Mouse (Mus musculus) mature B cell (primary cell): Measurements from ENCODE around the gene Srgap1.

Experiments
- in situ Hi-C: fragments of 300-500 bp; cut with MboI; formaldehyde crosslinking; loops from 2 replicates; pipeline ENCODE4 v1.14.3; 2019

Srgap1 gene

DNA sequence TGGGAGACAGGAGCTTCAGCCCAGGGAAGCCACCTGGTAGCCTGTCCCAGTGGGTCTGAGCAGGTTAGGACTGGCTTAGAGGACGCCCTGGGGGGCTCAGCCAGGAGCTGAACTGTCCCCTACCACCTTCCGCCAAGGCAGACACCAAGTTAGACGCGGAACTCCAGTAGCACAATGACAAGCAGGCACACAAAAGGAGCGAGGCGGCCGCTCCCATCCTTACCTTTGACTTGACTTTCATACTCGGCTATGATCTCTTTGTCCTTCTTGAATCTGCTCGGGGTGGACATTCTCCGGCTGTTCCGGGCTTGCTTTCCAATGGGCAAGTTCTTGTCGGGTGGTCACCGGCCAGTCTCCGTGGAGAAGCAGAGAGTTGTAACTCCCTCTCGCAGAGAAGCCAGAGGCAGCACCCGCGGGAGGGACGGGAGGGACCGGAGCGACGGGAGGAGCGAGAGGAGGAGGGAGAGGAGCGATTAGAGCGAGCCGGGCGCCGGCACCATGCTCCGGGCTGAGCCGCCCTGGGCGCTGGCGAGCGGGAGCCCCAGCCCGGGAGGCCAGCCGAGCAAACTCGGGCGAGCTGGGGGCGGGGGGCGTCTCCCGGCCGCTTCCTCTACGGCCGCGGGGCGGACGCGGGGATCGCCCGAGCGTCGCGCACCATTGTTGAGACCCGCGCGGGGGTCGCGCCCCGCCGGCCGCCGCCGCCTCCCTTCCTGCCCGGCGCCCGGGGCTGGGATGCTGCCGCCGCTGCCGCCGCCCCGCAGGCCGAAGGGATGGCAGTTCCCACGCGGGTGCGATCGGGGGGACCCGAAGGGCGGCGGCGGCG, at the start of gene Srgap1:
Gene Srgap1 (minus strand): TSS at position 412 of the 823 bp plus-strand sequence.
- in situ Hi-C loops: no loop called here

DNA sequence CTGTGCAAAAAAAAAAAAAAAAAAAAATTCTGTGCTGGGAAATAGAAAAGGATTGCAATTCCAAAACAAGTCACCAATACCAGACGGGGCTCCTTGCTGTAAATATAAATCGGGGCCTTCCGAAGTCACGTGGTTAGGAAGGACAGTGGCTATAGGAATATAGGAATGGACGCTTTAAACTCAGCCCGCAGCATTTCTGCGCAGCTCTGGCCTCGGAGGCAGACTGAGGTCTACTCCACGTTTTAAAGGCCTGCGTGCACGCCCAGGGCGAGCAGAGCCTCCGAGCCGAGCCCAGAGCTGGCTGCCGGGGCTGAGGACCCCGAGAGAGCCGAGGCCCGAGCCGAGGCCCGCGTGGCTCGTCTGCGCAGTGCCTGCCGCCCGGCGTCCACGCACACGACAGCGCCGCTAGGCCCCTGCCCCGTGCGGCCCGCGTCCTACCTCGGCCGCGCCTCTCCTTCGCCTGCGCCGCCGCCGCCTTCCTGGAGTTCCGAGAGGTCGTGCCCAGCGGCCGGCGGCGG, 49.4 kb upstream of the Srgap1 start:
- in situ Hi-C loops: no loop called here

DNA sequence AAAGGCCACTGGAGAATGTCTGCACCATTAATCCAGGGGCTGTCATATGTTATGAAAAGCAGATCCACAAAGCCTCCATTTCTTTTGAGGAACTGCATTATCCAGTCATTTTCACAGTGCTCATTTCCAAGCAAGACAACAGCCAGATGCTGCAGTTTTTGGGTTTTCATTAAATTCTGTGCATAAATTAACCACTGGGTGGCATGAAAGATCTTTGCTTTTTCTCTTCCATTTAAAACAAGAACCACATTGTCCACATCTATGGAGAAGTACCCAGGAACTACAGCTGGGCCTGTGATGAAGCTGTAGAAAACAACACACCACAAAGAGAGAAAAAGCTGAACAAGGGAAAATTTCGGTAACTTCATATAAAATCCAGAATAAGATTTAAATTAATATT, 43.4 kb upstream of the Srgap1 start:
- in situ Hi-C loops: no loop called here

DNA sequence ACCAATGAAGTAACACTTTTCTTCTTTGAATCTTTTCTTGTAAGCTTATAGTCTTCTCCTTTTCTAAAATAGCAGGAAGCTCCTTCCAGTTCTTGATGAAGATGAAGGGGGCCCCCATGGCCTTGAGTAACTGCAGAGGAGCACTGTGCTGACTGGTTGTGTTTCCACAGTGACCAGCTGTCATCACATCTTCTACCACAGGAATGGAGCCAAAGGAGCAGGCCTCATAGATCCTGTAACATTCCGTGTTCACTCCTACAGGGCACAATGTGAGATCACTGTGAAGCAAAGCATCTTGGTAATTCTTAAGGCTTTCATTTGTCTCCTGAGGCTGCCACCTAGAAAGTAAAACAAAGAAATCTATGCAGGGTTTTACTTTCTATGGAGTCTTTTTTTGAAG, 34.2 kb upstream of the Srgap1 start:
- in situ Hi-C loops: no loop called here

DNA sequence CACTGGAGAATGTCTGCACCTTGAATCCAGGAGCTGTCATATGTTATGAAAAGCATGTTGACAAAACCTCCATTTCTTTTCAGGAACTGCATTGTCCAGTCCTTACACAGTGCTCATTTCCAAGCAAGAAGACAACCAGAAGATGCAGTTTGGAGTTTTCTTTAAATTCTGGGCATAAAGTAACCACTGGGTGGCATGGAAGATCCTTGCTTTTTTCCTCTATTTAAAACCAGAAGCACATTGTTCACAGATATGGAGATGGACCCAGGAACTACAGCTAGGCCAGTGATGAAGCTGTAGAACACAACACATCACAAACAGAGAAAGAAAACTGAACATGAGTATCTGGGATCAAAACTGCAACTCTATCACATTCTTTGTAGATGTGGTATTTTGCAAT, 22.0 kb upstream of the Srgap1 start:
- in situ Hi-C loops: no loop called here

DNA sequence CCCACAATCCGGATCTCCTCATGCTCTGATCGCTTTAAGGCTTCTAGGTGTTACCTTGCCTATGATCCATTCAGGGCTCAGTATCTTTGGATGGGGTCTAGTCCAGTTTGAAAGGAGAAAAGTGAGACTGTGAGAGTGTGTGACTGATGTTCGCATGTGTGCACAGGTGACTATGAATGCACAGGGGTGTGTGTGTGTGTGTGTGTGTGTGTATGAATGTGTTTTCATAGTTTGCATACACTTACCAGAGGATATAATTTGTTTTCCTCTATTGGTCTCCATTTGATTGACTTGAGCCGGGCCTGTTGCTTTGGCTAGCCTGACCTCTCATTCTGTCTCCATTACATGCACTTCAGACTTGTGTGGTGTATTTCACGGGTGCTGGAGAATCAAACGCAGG, 8.7 kb upstream of the Srgap1 start:
- in situ Hi-C loops: no loop called here

DNA sequence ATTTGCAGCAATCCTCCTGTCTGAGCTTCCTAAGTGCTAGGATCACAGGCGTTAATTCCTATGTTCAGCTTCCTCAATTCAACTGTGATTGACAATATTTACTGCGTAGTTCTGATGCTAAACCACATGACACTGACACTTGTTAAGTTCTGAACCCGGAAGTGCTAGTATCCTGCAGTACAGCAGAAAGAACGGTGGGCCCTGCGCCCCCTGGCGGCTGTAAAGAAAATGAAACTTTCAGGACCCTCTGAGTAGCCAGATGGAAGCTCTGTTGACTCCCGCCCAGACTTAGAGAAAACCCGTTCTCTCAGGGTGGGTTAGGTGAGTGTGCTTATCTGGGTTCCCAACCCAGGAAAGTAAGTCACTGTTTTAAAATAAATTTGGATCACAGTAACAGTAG, 7.4 kb upstream of the Srgap1 start:
- in situ Hi-C loops: no loop called here

DNA sequence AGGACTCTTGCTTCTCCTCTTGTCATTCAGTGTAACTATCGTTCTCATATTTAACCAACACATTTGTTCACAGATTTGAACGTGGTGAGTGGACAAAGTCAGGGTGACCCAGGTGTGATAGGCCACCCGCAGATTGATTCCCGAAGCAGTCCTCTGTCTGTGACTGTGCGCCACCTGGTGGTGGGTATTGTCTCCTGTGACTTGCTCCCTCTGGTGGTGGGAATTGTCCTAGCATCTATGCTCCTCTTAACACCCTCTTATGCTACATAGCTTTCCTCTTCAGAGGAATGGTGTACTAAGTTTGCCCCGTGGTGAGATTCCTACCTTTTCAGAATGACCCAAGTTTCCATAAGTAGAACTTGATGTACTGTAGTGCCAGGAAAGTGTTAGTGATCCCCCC, 4.7 kb upstream of the Srgap1 start:
- in situ Hi-C loops: no loop called here

DNA sequence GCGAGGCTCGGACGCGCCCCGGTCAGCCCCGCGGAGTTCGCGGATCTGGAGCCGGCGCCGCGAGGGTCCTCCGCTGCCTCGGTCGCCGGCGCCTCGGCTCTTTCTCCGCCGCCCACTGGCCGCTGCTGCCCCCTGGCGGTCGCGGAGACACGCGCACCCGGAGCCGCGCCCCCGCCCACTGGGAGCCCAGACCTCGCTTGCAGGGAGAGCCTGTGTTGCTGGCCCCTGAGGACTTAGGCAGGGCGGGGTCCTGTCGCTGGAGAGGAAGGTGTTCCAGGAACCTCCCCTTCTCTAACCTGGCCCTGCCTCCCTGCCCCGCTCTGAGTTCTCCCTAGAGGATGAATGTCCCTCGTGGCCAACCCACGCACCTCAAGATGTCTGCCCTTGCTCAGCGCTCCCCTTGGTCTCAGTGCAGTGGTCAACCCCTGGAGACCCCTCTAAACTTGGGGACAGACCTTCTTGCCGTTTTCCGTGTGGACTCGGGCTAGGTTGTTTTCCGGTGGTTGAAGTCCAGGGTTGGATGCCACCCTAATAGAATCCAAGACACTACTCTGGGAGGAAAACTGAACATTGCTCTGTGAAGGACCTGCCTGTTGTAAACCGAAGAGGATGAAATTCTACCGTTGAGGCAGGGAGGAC, 731 bp upstream of the Srgap1 start:
- in situ Hi-C loops: no loop called here

DNA sequence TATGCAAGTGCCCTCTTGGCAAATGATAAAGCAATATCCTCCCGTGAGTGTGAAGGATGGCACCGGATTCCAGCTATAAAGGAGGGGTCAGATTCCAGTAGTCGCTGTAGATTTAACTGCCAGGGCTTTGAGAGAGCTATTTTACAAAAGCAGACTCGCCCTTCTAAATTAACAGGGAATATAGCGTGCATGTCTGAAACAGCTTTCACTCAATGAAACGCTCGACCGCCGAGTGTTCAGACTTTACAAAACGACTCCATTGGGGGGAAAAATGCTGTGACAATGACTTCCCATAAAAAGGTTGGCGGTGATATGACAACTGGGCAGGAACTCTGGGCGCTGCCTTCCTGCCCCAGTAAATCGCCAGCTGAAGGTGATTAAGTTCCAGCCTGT, 608 bp downstream of the Srgap1 start:
- in situ Hi-C loops: no loop called here

DNA sequence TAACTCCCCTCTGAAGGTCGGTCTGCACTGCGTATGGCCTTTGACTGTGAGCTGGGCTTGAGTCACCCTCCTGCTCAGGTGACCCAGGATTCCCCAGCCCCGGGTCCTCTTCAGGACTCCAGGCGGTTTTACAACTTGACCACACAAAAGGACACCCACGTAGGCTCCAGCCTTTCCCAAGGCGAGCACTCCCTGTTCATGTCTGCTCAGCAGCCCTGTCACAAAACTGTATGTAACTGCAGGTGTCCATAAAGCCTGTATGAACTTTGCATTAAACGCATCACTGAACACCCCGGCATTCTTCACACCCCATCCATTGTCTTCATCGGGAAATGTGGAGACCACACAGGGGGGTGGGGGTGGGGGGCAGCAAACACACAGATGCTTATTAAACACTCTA, 1.2 kb downstream of the Srgap1 start:
- in situ Hi-C loops: no loop called here

DNA sequence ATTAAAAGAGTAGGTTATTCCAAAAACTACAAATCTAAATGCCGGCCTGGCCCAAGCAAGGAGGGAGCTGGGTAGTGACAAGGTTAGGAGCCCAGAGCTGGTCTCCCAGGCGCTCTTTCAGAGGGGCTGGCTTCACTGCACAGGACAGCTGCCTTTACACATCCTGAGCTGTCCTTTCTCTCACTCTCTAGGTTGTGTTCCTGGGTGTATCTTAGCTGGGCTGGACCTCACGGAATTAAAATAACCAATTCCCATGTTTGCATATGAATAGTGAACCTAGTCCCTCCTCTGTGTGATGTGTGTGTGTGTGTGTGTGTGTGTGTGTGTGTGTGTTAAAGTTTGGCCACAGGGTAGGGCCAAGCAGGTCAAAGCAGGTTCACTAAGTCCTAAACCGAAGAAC, 2.2 kb downstream of the Srgap1 start:
- in situ Hi-C loops: no loop called here

DNA sequence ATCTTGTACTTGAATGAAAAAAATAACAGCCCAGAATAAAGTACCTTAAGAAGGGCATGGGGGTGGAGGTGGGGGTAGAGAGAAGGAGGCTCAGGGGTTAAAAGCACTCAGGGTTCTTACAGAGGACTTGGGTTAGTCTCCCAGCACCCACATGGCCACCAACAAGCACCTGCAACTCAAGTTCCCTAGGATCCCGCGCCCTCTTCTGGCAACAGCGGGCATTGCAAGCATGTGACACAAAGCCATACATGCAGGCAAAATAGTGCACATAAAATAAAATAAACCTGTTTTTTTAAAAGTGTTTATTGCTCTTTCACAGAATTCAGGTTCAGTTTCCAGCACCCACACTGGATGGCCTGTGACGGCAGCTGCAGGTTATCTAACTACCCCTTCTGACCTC, 6.7 kb downstream of the Srgap1 start:
- in situ Hi-C loops: no loop called here

DNA sequence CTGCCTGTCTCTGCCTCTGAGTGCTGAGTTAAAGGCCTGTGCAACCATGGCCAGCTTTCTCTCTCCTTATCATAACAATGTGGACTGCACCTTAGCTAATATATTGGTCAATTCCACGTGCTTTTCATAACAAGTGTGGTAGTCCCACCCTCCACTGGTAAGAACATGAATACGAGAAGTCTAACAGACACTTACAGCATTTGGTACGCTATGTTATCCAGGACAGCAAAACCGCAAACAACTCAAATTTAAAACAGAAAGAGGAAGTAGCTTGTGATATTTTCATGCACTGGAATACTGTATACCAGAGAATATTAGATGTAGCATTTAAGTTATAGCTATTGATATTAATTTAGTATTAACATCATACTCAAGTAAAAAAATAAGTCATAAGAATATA, 7.5 kb downstream of the Srgap1 start:
- in situ Hi-C loops: no loop called here

DNA sequence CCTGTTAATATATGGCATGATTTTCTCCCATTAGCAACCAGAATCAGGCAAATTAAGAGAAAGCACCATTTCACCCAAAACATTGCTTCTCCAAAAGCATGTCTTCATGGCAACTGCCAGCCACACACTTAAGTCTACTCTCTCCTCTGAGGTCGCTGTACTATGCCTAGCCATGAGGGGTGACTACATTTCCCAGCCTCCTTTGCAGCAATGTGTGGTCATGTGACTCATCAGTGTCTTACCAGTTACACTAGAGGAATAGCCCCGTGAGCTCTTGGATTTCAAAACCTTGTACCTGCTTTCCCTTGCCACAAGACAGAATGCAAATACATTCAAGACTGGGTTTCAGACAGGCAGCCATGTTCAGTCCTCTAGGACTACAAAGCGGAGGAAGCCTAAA, 8.6 kb downstream of the Srgap1 start:
- in situ Hi-C loops: no loop called here

DNA sequence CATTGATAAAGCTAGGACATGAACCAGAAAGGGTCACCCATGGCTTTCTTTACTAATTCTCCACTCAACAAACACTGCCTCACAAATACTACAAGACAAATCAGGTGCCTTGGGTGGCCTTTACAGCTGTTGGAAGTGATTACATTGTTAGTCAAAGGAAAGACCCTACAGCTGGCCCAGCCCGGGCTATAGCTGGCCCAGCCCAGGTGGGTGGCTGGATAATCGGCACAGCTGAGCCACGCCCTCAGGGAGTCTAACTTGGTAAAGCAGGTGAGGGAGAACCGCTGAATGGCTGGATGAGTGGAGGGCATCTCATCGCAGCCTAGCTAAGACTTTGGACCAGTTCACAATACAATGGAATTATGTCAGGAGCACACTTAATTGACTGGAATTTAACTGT, 13.8 kb downstream of the Srgap1 start:
- in situ Hi-C loops: no loop called here

DNA sequence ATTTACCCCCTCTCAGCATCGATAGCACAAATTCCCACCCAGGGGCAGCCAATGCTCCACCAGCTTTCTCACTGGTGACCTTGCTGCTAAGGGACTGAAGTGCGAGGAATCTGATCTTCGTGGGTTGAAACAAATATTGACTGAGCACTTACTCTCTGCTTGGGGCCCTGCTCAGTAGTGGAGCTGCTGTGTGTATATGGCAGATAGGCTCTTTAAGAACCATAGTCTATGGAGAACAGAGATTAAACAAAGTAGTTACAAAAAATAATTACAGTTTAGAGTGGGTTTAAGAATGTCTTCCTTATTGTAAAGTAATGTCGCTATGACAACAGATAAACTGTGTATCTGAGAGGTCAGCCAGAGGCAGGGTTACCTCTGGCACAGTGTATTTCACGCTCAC, 16.7 kb downstream of the Srgap1 start:
- in situ Hi-C loops: no loop called here

DNA sequence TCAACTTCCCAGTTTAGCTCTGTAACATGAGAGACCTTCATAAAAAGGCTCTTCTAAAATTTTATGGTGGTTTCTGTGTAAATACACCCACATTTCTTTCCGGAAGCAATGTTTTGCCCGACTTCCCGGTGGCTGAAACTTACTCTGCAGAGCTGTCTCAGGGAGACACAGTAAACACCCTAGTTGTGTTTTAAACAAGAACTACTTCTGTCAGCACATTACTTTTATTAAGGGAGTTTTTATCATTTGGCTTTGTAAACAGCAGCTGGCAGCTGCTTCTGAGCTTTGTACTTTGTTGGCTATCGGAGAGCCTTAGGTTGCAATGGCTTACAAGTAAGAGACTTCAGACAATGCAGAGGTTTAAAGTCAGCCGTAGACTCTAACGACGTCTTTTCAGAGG, 17.4 kb downstream of the Srgap1 start:
- in situ Hi-C loops: no loop called here

DNA sequence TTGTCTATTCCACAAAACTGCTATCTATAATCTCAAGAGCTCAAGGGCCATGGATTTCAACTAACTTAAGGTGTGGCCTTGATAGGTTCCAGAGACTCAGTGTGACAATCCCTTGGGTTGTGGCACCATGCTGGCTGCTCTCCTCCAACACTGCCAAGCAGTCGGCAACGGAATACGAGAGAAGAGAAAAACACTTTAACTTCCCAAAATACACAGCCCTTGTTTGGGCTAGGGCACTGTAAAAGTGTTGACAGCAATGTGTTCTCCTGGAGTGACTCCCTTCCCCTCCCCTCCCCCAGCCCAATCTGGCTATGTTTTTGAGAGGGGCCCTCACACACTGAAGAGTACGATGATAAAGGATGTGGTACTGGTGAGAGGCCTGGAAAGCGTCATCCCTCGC, 21.9 kb downstream of the Srgap1 start:
- in situ Hi-C loops: no loop called here

DNA sequence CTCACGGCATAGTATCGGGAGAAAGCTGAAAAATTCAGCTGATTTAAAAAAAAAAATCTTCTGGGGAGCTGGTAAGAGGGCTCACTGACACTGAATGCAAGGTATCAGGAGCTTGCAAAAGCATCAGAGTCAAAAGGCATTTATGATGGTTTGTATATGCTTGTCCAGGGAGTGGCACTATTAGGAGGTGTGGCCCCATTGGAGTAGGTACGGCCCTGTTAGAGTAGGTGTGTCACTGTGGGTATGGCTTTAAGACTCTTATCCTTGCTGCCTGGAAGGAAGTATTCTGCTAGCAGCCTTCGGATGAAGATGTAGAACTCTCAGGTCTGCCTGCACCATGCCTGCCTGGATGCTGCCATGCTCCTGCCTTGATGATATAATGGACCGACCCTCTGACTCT, 26.2 kb downstream of the Srgap1 start:
- in situ Hi-C loops: no loop called here

DNA sequence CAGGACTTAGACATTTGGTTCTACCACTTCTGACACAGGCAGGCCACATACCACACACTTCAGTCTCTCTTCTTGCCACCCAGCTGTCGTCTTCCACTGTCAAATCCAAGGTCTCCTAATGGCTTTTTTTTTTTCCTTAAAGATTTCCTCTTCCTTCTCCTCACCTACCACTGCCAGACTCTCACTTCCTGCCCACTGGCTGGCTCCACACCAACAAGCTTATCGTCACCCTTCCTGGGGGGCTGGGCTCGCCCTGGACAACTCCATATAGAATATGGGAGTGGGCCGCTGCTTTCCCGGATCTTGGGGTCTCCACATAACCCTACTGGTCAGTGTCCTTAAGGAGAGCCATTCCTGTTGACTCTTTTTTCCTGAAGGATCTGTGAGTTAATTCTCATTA, 26.9 kb downstream of the Srgap1 start:
- in situ Hi-C loops: no loop called here

DNA sequence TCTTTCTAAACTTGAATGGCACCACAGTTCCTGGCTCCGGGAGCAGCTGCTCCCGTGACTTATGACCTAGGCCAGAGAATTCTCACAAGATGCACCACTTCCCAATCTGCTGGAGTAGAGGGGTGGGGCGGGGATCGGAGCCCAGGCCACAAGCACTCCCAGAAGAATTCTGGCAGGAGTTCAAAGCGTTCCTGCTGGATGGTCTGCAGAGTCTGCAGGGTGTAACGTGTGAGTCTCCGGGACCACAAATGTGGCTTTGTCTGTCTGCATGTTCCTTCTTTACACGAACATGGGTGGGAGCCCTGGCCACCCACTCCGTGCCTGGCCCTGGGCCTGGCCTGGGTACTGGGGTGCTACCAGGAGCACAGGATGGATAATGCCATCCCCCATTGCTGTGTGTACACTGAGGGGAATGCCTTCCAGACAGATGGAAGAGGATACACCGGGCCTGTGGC, 28.5 kb downstream of the Srgap1 start:
- in situ Hi-C loops: no loop called here

DNA sequence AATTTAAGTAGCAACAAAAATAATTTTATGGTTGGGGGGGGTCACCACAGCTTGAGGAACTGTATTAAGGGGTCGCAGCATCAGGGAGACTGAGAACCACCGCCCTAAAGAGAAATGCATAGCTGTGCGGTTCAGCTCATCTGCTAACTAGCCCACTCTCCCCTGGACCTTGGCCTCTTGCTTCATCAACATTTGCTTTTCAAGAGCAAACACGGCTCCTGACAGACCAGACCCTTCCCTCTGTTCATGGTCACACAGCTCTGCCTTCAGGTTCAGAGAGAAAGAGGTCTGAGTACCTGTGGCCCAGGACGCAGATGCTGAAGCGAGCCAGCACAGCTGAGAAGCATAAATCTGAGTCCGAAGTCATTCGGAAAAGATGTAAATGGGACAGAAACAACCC, 29.4 kb downstream of the Srgap1 start:
- in situ Hi-C loops: no loop called here

DNA sequence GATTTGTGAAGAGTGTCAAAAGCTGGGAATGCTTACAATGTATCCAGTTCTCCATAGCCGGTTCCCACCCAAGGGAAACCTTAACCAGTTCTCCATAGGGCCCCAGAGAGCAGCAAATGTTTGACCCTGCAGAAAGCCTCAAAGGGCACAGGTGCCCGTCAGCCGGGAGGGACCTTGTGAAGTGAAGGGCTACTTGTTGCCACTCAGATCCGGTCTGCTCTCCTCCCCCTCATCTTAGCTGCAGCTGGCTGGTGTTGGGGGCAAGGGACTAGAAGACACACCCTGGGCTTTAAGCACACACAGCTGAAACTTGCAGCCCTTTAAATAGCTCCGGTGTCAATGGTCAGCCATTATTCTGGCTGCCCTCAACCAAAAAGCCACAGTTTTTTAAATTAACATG, 30.1 kb downstream of the Srgap1 start:
- in situ Hi-C loops: no loop called here
